Mouse (Mus musculus) 416B (cell line): ENCODE data around the gene Fcho2.

Experiments
- DNase-seq: peaks from one replicate; pipeline ENCODE4 v3.0.0; 2011; ENCODE audit warnings: low read depth

Fcho2 gene

GRCm38 (mm10) chr13:98715443-98715990 lies 99.7 kb downstream of the Fcho2 start:
- no peak for DNase-seq

DNA sequence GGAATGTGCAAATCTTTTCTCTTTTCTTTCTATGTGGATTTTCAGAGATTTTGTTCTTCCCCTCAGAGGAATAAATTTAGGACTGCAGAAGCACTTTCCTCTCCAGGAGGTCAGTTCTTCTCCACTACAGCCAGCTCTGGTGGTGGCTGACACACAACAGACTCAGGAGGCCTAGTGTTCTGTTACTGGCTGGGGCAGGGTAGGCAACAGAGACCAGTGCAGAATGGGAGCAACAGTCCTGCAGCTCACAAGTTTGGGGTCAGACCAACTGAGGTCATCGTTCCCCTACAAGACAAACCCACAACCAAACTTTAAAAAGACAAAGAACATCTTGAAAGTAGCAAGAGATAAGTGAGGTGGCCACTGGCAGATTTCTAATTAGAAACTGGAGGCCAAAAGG lies 104.6 kb downstream of the Fcho2 start:
- no peak for DNase-seq

DNA sequence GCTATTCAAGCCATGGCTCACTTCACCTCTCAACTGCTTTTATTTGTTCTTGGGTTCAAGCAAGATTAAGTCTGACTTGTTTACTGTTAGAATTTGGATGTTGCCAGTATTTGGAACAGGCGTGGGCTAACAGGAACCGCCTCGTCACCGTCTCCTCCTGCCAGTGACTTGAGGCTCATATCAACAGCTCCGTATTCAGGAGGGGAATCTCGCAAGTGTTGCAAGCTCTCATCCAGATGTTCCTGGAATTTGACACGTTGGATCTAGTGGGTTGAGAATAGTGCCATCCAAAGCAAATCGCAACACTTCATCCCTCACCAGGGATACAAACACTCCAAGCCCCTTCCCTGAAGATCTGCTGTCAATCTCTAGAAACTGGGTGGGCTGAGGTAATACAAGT lies 105.0 kb downstream of the Fcho2 start:
- no peak for DNase-seq

DNA sequence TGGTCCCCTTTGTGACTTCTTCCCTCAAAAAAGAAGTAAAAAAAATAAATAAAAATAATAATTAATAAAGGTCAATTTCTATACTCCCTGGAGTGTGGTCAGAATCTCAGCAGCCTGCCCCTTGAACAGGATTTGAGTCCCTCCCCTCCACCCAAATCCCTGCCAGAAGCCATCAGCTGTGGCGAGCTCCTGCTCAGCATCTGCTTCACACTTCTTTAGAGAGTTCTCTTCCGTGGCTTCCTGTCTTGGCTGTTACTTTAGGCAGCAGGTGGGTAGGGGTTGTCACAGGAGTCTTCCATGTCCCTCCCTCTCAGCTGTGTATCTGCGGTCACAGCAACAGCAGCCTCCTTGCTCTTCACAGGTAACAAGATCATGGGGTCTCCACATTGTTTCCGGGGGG lies 109.7 kb downstream of the Fcho2 start:
- DNase-seq = no peak

DNA sequence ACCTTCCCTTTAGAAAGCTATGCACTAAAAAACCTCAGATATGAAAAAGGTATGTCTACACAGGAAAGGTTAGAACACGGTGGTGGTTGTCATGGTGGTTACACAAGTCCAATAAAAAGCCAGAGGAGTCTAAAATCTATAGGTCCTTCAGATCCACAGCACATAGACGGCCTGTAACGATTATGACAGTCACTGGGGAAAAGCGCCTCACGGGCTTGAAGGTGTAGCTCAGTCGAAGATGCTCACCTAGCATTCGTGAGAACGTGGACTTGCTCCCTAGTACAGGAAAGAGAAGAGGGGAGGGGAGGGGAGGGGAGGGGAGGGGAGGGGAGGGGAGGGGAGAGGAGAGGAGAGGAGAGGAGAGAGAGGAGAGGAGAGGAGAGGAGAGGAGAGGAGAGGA lies 111.5 kb downstream of the Fcho2 start:
- no peak for DNase-seq

- DNase-seq = no peak
Measured at GRCm38 (mm10) chr13:98702361-98702760, 112.9 kb downstream of the Fcho2 start.

DNA sequence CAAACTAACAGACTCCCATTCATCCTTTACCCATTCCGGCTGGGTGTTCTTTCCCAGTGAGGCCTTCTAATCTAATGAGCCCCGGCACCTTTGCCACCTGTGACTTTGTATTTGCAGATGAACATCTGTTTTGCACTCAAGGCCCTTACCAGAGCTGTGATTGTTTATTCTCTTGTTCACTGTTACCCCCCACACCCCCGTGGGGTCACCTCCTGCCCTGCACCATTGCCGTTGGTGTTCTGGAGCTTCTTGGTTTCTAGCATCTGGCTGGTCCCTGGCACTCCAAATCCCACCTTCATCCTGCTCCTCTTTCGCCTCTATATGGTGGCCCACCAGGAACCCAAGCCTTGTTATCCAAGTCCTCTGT lies 114.0 kb downstream of the Fcho2 start:
- no peak for DNase-seq

DNA sequence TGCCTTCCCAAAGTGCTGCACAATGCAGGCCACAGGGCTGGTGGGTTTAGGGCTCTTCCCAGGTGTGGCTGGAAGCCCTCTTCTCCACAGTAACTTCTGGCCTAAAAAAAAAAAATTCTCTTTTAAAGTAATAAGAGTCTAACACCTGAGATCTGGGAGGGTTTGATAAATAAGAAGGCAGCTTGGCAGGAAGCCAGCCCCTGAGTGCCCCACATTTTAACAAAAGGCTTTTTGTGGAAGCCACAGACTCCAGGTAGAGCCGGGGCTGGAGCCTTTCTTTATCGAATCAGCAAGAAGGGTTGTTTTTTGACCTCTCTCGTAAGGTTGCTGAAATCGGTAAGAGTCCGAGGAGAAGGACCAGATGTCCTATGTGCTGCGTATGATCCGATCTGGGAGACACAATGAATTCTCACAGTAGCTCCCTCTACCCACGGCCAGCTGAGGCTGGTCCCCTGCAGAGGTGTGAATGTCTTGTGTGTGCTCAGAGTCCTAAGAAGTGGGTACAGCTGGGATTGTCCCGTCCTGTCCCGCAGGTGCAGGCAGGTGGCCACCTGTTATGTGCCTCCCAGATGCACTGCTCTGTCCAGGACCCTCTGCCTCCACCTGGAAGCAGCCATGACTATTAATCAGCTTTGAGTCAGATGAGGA lies 114.5 kb downstream of the Fcho2 start:
- no peak for DNase-seq

DNA sequence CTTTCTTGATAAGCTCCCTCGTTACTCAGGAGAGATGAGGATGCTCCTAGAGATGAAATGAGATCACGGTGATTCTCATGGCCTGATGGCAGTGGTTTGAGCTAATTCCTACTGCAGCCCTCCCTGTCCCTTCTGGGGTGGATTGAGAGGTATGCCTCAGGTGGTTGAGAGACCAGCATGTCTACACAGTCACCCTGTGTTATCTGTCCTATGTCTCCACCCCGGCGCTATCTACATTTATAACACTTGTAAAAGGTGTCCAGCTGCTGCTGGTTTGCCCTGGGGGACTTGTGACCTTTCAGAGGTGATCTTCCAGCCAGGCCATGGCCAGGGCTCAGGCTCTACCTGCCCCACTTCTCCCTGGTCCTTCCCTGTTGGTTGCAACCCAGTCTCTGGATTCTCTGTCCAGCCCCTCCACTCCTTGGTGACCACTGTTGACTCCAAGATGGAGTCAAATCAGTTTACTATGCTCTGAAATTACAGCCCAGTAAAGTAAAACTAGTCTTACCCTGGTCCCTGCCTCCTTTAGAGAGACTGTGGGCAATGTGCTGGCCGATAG lies 115.2 kb downstream of the Fcho2 start:
- no peak for DNase-seq

- DNase-seq = no peak
Measured at GRCm38 (mm10) chr13:98699051-98699744, 116.1 kb downstream of the Fcho2 start.

DNA sequence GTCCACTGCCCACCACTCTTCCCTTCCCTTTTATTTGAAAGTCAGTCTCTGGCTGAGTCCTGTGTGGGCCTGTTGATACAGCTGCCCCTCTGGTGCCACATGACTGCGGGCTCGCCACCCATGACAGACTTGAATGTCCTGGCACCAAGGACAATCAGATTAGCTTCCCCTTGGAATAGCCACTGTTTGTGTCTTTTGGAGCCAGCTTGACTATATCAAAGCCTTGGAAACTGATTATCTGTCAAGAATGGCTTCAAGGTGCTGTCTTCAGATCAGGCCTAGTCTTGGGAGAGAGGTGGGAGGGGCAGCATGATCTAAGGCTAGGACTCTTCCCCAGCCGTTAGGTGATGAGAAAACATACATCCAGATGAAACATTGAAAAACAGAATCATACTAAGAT lies 118.5 kb downstream of the Fcho2 start:
- DNase-seq = no peak

GRCm38 (mm10) chr13:98695546-98695945 lies 119.7 kb downstream of the Fcho2 start:
- no peak for DNase-seq

DNA sequence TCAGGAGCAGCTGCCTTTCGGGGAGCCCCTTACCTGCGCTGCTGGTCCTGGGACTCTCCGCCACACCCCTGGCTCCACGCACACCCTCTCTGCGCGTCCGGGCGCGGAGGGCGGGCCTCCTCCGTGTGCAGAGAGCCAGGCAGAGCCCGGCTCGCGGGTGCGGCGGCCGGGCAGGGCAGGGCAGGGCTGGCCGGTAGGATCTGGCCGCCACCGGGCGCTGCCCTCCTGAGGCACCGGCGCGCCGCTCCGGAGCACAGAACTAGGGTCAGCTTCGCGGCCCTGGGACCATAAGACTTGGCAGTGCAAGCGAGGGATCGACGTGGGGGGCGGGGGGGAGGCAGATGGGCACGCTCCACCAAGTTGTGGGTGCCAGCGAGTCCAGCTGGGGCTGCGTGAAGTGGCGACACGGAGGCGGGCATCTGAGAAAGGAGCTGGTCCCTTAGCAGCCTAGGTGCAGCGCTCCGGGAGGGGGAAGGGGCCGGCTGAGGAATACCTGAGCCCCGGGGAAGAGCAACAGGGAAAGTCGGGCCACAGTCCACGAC lies 120.4 kb downstream of the Fcho2 start, which contains the start of gene Tmem171:
Tmem171 (minus strand) TSS at position 62 of the 542 bp plus-strand sequence.
- DNase-seq = no peak

GRCm38 (mm10) chr13:98693316-98693715 lies 121.9 kb downstream of the Fcho2 start:
- DNase-seq = no peak

GRCm38 (mm10) chr13:98691956-98692515 lies 123.2 kb downstream of the Fcho2 start:
- peak; percentile 94 for DNase-seq

- no peak for DNase-seq
Measured at GRCm38 (mm10) chr13:98690886-98691285, 124.4 kb downstream of the Fcho2 start.

DNA sequence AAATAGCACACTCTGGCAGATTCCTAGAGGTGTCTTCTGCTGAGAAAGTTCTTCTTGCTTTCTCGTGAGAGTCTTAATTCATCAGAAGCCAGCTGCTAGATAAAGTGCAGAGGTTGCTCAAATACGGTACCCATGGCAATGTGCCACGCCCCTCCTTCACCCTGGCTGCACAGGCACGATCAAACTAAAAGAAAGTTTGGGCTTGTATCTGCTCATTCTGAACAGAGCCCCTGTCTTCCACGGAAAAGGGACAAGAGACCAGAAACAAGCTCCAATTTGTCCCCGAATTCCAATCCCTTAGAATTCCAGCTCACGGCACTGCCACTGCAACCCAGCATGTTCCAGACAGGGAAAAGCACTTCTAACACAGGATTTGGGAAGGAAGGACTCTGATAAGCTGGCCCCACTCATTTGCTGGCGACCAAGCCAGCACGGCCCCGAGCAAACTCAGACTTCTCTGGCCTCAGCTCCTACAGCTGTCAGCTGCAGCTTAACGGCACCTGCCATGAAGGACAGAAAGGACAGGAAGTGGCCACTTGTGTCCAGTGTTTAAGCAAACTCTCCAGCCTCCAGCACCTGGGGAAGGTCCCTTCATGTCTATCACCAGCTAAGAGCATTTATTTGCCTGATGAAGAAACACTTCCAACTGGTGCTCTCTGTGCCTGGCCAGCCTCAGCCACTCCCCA lies 125.5 kb downstream of the Fcho2 start:
- DNase-seq = no peak

- no peak for DNase-seq
Measured at GRCm38 (mm10) chr13:98687931-98688330, 127.3 kb downstream of the Fcho2 start.

DNA sequence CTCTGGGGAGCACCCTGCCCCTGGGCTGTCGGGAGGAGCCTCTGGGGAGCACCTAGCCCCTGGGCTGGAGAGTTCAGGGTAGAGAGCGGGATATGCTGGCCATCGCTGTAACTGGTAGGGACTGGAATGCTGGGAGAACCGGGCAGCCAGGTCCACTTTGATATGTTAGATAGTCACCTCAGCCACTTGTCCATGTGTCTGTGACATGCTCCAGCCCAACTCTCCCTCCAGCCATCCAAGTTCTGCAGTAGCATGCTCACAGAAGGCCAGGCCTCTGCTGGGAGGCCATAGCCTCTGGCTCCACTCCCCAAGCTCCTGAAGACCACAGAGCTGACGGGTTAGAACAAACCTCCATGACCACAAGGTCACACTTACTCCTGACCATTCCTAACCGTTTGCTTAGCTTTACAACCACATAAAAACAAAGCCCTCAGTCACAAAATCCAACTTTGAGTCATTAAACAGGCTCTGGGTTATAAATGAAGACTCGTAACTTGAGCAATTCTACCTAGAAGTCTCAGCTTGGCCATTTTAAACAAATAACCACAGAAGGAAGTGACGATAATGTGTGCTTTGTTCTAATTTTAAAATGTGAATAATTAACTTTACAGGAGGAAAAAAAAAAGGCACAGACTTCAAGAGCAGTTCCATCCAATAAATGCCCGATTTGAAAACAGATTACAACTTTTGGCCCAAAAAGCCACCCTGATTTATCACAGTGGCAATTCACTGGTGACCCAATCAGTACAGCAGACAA lies 130.9 kb downstream of the Fcho2 start:
- peak; percentile 81 for DNase-seq

DNA sequence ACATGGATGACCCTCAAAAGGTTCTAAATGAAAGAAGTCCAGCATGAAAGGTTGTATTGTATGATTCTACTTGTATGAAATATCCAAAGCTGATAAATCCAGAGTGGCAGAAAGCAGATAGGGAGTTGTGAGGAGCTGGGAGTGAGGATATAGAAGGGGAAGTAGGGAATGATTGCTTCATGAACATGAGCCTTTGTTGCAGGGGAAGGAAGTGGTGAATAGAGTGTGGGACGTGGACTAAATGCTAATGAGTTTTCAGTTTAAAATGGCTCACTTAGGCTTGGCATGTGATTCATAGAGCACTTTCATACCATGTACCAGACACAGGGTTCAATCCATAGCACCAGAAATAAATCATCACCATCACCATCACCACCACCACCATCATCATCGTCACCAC lies 131.8 kb downstream of the Fcho2 start:
- peak; percentile 47 for DNase-seq

DNA sequence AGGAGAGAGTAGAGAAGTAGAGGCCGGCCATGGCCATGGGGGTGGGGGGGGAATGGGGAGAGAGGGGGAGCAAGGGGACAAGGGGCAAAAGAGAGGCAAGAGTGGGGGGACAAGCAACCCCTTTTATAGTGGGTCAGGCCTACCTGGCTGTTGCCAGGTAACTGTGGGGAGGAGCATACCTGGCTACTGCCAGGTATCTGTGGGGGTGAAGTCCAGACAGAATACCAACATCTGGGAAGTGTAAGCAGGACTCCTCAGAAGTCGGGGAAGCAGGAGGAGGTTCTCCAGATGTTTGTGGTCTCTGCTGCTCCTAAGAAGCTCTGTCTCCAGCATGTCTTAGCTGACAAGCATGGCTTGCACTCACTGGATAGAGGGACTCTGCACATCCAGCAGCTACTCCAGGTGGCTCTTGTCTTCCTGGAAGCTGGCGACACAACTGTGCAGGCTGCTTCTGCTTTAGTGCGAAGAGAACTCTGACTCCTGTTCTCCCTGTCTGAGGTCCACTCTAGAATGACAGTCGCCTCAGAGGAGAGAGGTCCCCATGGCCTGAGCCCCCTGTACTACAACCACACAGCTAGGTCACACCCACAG lies 134.7 kb downstream of the Fcho2 start:
- no peak for DNase-seq
